Mouse (Mus musculus): ENCODE measurements at regions not wholly inside any gene's neighbourhood (a gene's known extent, or its start where the extent isn't known, plus 50 kb on each side); places are given as distances from the start of the nearest gene placed in this dataset.
"Not testable (repeated sequence)": the region's sequence is repeated elsewhere in the genome, so short reads cannot be mapped to it uniquely, and the experiment has no call there.

DNA sequence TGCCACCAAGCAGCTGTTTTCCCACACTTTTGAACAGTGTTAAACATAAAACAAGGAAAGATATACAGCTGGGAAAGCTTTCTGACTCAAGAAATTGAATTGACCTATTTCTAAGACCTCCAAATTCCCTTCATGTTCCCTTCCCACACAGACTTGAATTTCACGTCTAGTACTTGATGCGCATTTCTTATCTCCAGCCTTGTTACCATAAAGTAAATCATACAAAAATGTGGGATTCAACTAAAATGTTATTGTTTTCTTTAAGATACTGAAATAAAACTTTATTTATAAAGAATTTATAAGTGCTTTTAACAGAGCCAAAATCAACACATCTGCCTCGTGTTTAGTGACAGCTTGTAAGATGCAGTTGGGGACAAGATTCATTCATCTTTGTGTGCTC, 289.7 kb downstream of the Pros1 start:
- ATAC-seq (replicated peaks; ENCODE audit: extremely low read depth, insufficient read depth, low FRiP score): no peak
- Histone ChIP-seq H3K9ac (ENCODE audit: low read length) (no peak overlapping the region), H3K4me2 (ENCODE audit: low read depth, low read length) (no peak overlapping the region), H3K27ac (ENCODE audit: low read length) (no peak overlapping the region), H3K27me3 (ENCODE audit: control insufficient read depth, insufficient read depth, low read length) (no peaks in the 10 kb centered on the region), H3K36me3 (ENCODE audit: control insufficient read depth, insufficient read depth) (no peaks in the 10 kb centered on the region), H3K4me3 (ENCODE audit: low read length) (no peak overlapping the region), H3K9me3 (replicated peaks; ENCODE audit: control insufficient read depth, low read length) (no peaks in the 10 kb centered on the region), H3K4me1 (ENCODE audit: control insufficient read depth, insufficient read depth, low read length) (no peaks in the 10 kb centered on the region)
- 68% methylated on average over 3 of the region's 3 CpGs for WGBS

DNA sequence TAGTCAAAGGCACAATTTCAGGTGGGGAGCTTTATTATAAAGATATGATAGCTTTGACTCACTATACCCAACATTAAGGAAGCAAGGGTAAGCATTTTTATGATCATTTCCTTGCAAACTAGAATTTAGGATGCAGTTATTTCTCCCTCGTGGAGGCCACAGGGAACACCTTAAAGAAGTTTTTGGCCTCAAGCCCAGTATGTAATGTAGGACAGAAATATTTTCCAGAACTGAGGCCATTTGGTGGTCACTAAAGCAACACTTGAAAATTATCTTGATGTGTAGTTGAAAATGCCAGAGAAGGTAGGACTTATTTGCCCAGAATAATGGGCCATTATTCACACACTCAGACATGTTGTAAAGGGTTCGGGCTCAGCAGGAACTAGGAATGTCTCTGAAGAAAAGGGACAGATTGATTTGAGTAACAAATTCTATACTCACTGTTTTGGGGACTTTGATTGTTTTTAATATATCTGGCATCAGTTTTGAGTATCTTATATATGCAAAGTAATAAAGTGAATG, 301.3 kb downstream of the Pros1 start:
- Histone ChIP-seq H3K9me3 (replicated peaks; ENCODE audit: control insufficient read depth, low read length) (no peaks in the 10 kb centered on the region), H3K4me2 (ENCODE audit: low read depth, low read length) (no peak overlapping the region), H3K36me3 (ENCODE audit: control insufficient read depth, insufficient read depth) (no peaks in the 10 kb centered on the region), H3K27ac (ENCODE audit: low read length) (no peak overlapping the region), H3K27me3 (ENCODE audit: control insufficient read depth, insufficient read depth, low read length) (no peaks in the 10 kb centered on the region), H3K4me3 (ENCODE audit: low read length) (no peak overlapping the region), H3K9ac (ENCODE audit: low read length) (no peak overlapping the region), H3K4me1 (ENCODE audit: control insufficient read depth, insufficient read depth, low read length) (0 out of 2 replicates have a peak, but pooled peaks cover 2% of the 10 kb centered on the region)
- ATAC-seq (replicated peaks; ENCODE audit: extremely low read depth, insufficient read depth, low FRiP score): no peak
- WGBS: 43% methylated on average over 2 of the region's 2 CpGs

DNA sequence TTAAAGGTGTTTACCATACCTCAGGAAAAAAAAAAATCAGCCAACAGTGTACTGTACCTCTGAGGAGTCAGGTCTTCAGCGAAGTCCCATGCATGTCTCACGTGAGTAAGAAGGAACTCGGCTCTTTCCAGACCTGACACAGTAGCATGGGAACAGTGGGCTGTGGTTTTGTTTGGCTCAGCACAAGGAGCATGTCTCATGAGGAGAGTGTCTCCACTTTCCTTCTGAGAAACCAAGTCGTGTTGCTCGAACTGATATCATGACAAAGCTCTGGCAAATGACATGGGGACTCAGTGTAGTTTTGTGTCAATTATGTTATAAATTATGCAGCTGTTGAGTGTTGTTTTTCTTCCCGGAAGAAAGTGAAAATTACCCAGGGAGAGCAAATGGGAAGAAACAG, 316.0 kb downstream of the Pros1 start:
- H3K4me3 ChIP-seq (ENCODE audit: low read length): no peak overlapping the region

DNA sequence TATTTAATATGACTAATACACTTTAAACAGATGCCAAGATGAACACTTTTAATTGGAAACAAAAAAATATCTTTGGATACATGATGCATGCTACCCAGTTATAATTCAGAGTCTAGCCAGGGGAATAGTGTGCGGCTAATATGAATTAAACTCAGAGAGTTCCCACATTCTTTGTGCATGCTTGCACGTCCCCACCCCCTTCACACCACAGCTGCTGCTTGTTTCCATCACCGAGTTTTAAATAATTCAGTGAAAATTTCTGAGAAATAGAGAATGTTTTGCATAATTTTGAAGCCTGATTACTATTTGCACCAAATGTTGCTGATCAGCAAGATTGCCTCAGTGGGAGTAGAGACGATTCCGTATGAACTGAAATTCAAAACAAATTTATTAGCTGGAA, 325.1 kb downstream of the Pros1 start:
- no peaks in the 10 kb centered on the region for H3K36me3 ChIP-seq (ENCODE audit: control insufficient read depth, insufficient read depth)
- no peaks in the 10 kb centered on the region for H3K4me1 ChIP-seq (ENCODE audit: control insufficient read depth, insufficient read depth, low read length)
- 60% methylated on average over 5 of the region's 5 CpGs for WGBS
- H3K27ac ChIP-seq (ENCODE audit: low read length): no peak overlapping the region
- no peaks in the 10 kb centered on the region for H3K27me3 ChIP-seq (ENCODE audit: control insufficient read depth, insufficient read depth, low read length)
- no peak for ATAC-seq (replicated peaks; ENCODE audit: extremely low read depth, insufficient read depth, low FRiP score)
- H3K9me3 ChIP-seq (replicated peaks; ENCODE audit: control insufficient read depth, low read length): no peaks in the 10 kb centered on the region
- H3K4me3 ChIP-seq (ENCODE audit: low read length): no peak overlapping the region
- no peak overlapping the region for H3K4me2 ChIP-seq (ENCODE audit: low read depth, low read length)
- no peak overlapping the region for H3K9ac ChIP-seq (ENCODE audit: low read length)

More for the DNA sequence above, 316.0 kb downstream of the Pros1 start:
- H3K36me3 ChIP-seq (ENCODE audit: control insufficient read depth, insufficient read depth): no peaks in the 10 kb centered on the region
- no peak overlapping the region for H3K4me2 ChIP-seq (ENCODE audit: low read depth, low read length)
- no peaks in the 10 kb centered on the region for H3K27me3 ChIP-seq (ENCODE audit: control insufficient read depth, insufficient read depth, low read length)
- no peak for ATAC-seq (replicated peaks; ENCODE audit: extremely low read depth, insufficient read depth, low FRiP score)
- no peaks in the 10 kb centered on the region for H3K4me1 ChIP-seq (ENCODE audit: control insufficient read depth, insufficient read depth, low read length)
- no peaks in the 10 kb centered on the region for H3K9me3 ChIP-seq (replicated peaks; ENCODE audit: control insufficient read depth, low read length)
- WGBS: 64% methylated on average over 6 of the region's 6 CpGs
- H3K27ac ChIP-seq (ENCODE audit: low read length): no peak overlapping the region
- H3K9ac ChIP-seq (ENCODE audit: low read length): no peak overlapping the region

DNA sequence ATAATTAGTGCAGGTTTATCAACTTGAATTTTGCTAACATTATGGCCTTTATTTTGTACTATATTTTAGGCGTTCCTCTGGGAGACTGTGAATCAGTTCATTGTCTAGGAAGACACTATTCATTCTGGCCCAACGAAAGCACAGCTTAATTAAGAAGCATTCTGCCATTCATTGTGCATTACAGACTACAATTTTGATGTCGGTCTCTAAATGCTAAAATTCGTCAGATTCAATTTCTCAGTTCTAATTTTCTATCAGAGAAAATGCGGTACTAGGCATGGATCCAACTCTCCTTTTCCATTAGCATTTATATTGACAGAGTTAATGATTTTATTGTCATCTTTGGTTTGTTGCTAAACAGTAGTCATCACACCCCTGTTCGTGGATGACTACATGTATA, 337.1 kb downstream of the Pros1 start:
- Histone ChIP-seq H3K4me3 (ENCODE audit: low read length) (no peak overlapping the region), H3K9me3 (replicated peaks; ENCODE audit: control insufficient read depth, low read length) (no peaks in the 10 kb centered on the region), H3K9ac (ENCODE audit: low read length) (no peak overlapping the region), H3K4me1 (ENCODE audit: control insufficient read depth, insufficient read depth, low read length) (no peaks in the 10 kb centered on the region), H3K36me3 (ENCODE audit: control insufficient read depth, insufficient read depth) (no peaks in the 10 kb centered on the region), H3K27ac (ENCODE audit: low read length) (no peak overlapping the region), H3K4me2 (ENCODE audit: low read depth, low read length) (no peak overlapping the region), H3K27me3 (ENCODE audit: control insufficient read depth, insufficient read depth, low read length) (no peaks in the 10 kb centered on the region)
- 76% methylated on average over 6 of the region's 6 CpGs for WGBS
- no peak for ATAC-seq (replicated peaks; ENCODE audit: extremely low read depth, insufficient read depth, low FRiP score)

DNA sequence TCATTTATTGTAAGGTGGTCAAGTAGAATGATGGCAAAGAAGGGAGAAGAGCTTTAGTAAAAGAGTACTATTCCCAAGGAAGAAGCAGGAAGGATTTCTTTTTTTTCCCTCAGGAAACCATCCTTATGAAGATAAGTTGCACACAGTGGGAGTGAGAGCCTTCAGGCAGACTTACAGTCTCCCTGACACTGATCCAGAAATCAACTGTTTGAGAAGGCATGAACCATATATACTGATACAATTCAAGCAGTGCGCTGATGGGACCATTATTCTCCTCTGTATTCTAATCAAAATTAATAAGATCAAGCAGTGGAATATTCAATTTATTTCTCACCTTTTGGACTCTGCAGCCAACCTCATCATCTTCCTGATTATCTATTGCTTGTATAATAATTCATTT, 337.5 kb downstream of the Pros1 start:
- H3K27ac ChIP-seq (ENCODE audit: low read length): no peak overlapping the region
- no peak overlapping the region for H3K9ac ChIP-seq (ENCODE audit: low read length)
- H3K4me1 ChIP-seq (ENCODE audit: control insufficient read depth, insufficient read depth, low read length): no peaks in the 10 kb centered on the region
- no peak overlapping the region for H3K4me3 ChIP-seq (ENCODE audit: low read length)
- 91% methylated on average over 1 of the region's 1 CpGs for WGBS
- ATAC-seq (replicated peaks; ENCODE audit: extremely low read depth, insufficient read depth, low FRiP score): no peak
- H3K9me3 ChIP-seq (replicated peaks; ENCODE audit: control insufficient read depth, low read length): no peaks in the 10 kb centered on the region
- no peaks in the 10 kb centered on the region for H3K36me3 ChIP-seq (ENCODE audit: control insufficient read depth, insufficient read depth)
- no peak overlapping the region for H3K4me2 ChIP-seq (ENCODE audit: low read depth, low read length)
- H3K27me3 ChIP-seq (ENCODE audit: control insufficient read depth, insufficient read depth, low read length): no peaks in the 10 kb centered on the region

DNA sequence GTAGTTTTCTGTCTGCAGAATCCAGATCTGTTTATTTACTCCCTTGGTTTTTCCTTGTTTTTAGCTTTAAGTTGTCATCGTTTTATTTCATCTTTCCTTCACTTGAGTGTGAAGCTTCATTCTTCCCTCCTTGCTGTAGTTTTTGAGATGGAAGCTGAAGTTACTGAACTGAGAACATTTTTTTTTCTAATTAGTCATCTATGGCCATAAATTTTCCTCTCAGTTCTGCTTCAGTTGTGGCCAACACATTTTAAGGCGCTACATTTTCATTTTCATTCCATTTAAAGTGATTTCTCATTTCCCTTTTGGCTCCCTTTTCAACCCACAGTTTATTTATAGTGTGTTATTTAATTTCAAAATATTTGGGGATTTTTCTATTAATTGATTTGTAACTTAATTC, 340.5 kb downstream of the Pros1 start:
- no peak overlapping the region for H3K4me3 ChIP-seq (ENCODE audit: low read length)
- no peak overlapping the region for H3K27ac ChIP-seq (ENCODE audit: low read length)
- ATAC-seq (replicated peaks; ENCODE audit: extremely low read depth, insufficient read depth, low FRiP score): no peak
- H3K9me3 ChIP-seq (replicated peaks; ENCODE audit: control insufficient read depth, low read length): no peaks in the 10 kb centered on the region
- H3K27me3 ChIP-seq (ENCODE audit: control insufficient read depth, insufficient read depth, low read length): no peaks in the 10 kb centered on the region
- H3K9ac ChIP-seq (ENCODE audit: low read length): no peak overlapping the region
- no peaks in the 10 kb centered on the region for H3K36me3 ChIP-seq (ENCODE audit: control insufficient read depth, insufficient read depth)
- no peak overlapping the region for H3K4me2 ChIP-seq (ENCODE audit: low read depth, low read length)
- 77% methylated on average over 2 of the region's 2 CpGs for WGBS
- H3K4me1 ChIP-seq (ENCODE audit: control insufficient read depth, insufficient read depth, low read length): no peaks in the 10 kb centered on the region

DNA sequence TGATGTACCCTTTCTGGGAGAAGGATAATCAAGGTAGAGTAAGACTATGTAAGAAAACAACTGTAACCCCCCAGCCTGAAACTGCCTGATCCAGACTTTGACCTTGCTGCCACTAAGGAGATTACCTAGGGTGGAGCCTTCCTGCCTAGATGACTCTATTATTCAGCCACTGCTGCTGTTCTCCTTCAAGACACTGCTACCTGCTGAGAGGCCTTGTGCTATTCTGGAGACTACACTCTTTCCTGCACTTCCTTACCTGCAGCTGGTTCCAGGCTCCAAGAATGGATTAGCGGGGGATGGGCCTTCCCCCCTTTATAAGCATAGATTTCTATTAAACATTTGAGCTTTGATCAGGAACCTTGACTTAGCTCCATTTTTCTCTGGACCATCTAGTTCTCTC, 359.4 kb downstream of the Pros1 start:
- not testable (repeated sequence) for H3K4me3 ChIP-seq (ENCODE audit: low read length); H3K27ac ChIP-seq (ENCODE audit: low read length); H3K27me3 ChIP-seq (ENCODE audit: control insufficient read depth, insufficient read depth, low read length); ATAC-seq (replicated peaks; ENCODE audit: extremely low read depth, insufficient read depth, low FRiP score); H3K9ac ChIP-seq (ENCODE audit: low read length); H3K36me3 ChIP-seq (ENCODE audit: control insufficient read depth, insufficient read depth); H3K4me1 ChIP-seq (ENCODE audit: control insufficient read depth, insufficient read depth, low read length); H3K9me3 ChIP-seq (replicated peaks; ENCODE audit: control insufficient read depth, low read length); H3K4me2 ChIP-seq (ENCODE audit: low read depth, low read length)
- 88% methylated on average over 1 of the region's 1 CpGs for WGBS

DNA sequence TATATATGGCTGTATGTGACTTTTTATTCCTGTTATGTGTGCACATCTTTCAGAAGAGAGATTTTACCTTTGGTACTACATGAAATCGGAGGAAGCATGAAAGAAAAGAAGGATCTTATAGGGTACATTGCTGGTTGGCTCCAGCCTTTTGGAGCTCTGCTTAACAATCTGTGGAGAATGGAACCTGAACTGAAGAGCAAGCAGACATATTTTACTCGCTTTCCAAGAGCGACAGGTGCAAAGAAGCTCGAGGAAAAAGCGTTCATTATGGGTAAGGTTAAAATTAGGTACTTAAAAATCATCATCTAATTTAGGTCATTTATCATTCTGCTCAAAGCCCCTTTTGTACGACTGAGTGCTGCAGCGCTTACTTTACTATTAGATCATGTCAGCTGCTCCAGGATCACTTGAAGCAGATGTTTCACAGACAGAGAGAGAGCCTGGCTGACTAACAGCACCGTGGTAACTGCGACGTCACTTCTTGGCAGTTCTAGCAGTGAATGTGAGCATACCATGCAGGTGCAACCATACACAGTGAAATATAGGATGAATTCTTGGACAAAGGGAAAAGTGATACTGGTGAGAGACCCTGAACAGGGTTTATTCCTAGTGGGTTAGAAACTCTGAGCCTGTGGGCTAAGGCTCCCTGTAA, 366.2 kb downstream of the Pros1 start:
- H3K9ac ChIP-seq (ENCODE audit: low read length): no peak overlapping the region
- no peak overlapping the region for H3K4me3 ChIP-seq (ENCODE audit: low read length)
- H3K4me2 ChIP-seq (ENCODE audit: low read depth, low read length): no peak overlapping the region
- no peaks in the 10 kb centered on the region for H3K9me3 ChIP-seq (replicated peaks; ENCODE audit: control insufficient read depth, low read length)
- no peaks in the 10 kb centered on the region for H3K4me1 ChIP-seq (ENCODE audit: control insufficient read depth, insufficient read depth, low read length)
- ATAC-seq (replicated peaks; ENCODE audit: extremely low read depth, insufficient read depth, low FRiP score): no peak
- no peaks in the 10 kb centered on the region for H3K27me3 ChIP-seq (ENCODE audit: control insufficient read depth, insufficient read depth, low read length)
- 57% methylated on average over 10 of the region's 10 CpGs for WGBS
- H3K36me3 ChIP-seq (ENCODE audit: control insufficient read depth, insufficient read depth): no peaks in the 10 kb centered on the region
- H3K27ac ChIP-seq (ENCODE audit: low read length): no peak overlapping the region

All from heart, embryonic 16.5 days (tissue).